Mouse (Mus musculus) G1E (cell line): ENCODE measurements around the gene Abcf2. TPM values are rescaled to one million over a fixed set of nuclear protein-coding genes. Genes with fewer than 3 reads are reported as not detected.

Experiments used
- ATAC-seq: 2 replicates; pipeline ENCODE4 v1.8.0; 2016; ENCODE audit warnings: mild to moderate bottlenecking; ENCODE audit not compliant: insufficient number of reproducible peaks, poor library complexity, low FRiP score, severe bottlenecking; ENCODE audit errors: extremely low read depth
- DNase-seq: peaks from one replicate; pipeline ENCODE4 v3.0.0; 2012; ENCODE audit warnings: low spot score
- H3K27me3 ChIP-seq: 2 replicates; pipeline ENCODE4 v1.6.1; 2012; ENCODE audit warnings: mild to moderate bottlenecking, low read length, inconsistent platforms; ENCODE audit not compliant: insufficient read depth
- H3K36me3 ChIP-seq: replicated peaks from 2 replicates; pipeline ENCODE3; 2012; ENCODE audit warnings: mild to moderate bottlenecking, inconsistent platforms
- H3K4me1 ChIP-seq: 2 replicates; pipeline ENCODE4 v1.6.1; 2012; ENCODE audit warnings: low read depth, low read length, inconsistent platforms, mixed read lengths; ENCODE audit not compliant: insufficient read depth
- H3K4me3 ChIP-seq: 2 replicates; pipeline ENCODE4 v1.5.1; 2012; ENCODE audit warnings: low read depth, mild to moderate bottlenecking, inconsistent platforms, low read length, moderate library complexity, mixed read lengths
- H3K9me3 ChIP-seq: replicated peaks from 2 replicates; pipeline ENCODE4 v1.6.1; 2012; ENCODE audit warnings: inconsistent platforms
- CTCF ChIP-seq: IDR thresholded peaks from 2 replicates; pipeline ENCODE4 v1.5.1; 2012; ENCODE audit warnings: low read depth, low read length, inconsistent platforms, mixed read lengths
- GATA1 ChIP-seq: IDR thresholded peaks from 2 replicates; pipeline ENCODE4 v1.6.1; 2012; ENCODE audit warnings: borderline replicate concordance, low read length, inconsistent platforms, mixed read lengths
- GATA2 ChIP-seq: IDR thresholded peaks from 2 replicates; pipeline ENCODE4 v1.6.1; 2012; ENCODE audit warnings: low read depth, low read length, inconsistent platforms, borderline replicate concordance
- POLR2AphosphoS5 ChIP-seq: IDR thresholded peaks from 2 replicates; pipeline ENCODE4 v1.6.1; 2012; ENCODE audit warnings: low read depth, low read length, inconsistent platforms; ENCODE audit not compliant: insufficient replicate concordance
- TAL1 ChIP-seq: conservative IDR thresholded peaks from 2 replicates; pipeline ENCODE4 v1.6.1; 2012; ENCODE audit warnings: low read depth, low read length, inconsistent platforms, mixed read lengths
- polyA plus RNA-seq: library from polyadenylated mRNA; stranded (reverse); fragments of >175 nt; gene quantifications from 2 replicates; pipeline ENCODE4 v1.2.3, GENCODE M21; 2012
- total RNA-seq, 2 experiments: library from RNA; stranded (forward) in 1 of 2; stranded (reverse) in 1 of 2; fragments of 200-1000 nt in 1 of 2; fragments of >200 nt in 1 of 2; fragmentation: Nextera tagmentation in 1 of 2; gene quantifications; 2 replicates each; pipeline ENCODE4 v1.2.3; 2014 to 2017

The Abcf2 gene
- total and polyA plus RNA-seq, 3 experiments = 58.8 to 89.5 (median 81.4) TPM

GRCm38 (mm10) chr5:24620626-24621025, 43.4 kb upstream of the Abcf2 start:
- Histone ChIP-seq H3K27me3 (peaks cover 39% of the 10 kb centered on the region), H3K4me3 (no peak overlapping the region), H3K4me1 (no peaks in the 10 kb centered on the region; the same call in 1 of the 2 replicates), H3K9me3 (no peaks in the 10 kb centered on the region), H3K36me3 (no peaks in the 10 kb centered on the region)
- DNase-seq (no peak), ATAC-seq (no peak)
- TF ChIP-seq TAL1 = no peak
- TF ChIP-seq GATA2 = no peak
- TF ChIP-seq CTCF = no peak
- TF ChIP-seq GATA1 = no peak
- no peak for TF ChIP-seq POLR2AphosphoS5

- TF ChIP-seq POLR2AphosphoS5 (no peak), GATA2 (no peak), GATA1 (no peak), CTCF (no peak), TAL1 (no peak)
- H3K36me3 ChIP-seq = no peaks in the 10 kb centered on the region
- no peak for ATAC-seq
- H3K4me1 ChIP-seq = no peaks in the 10 kb centered on the region; the same call in 1 of the 2 replicates
- no peak for DNase-seq
- H3K27me3 ChIP-seq = peaks cover 40% of the 10 kb centered on the region
- H3K4me3 ChIP-seq = no peak overlapping the region
- no peaks in the 10 kb centered on the region for H3K9me3 ChIP-seq
Measured at GRCm38 (mm10) chr5:24620116-24620515, 42.8 kb upstream of the Abcf2 start.

GRCm38 (mm10) chr5:24618921-24619320, 41.7 kb upstream of the Abcf2 start:
- Histone ChIP-seq H3K4me1 (no peaks in the 10 kb centered on the region; the same call in 1 of the 2 replicates), H3K36me3 (no peaks in the 10 kb centered on the region), H3K27me3 (peaks cover 31% of the 10 kb centered on the region), H3K4me3 (no peak overlapping the region), H3K9me3 (no peaks in the 10 kb centered on the region)
- TF ChIP-seq CTCF = no peak
- no peak for TF ChIP-seq GATA2
- no peak for TF ChIP-seq GATA1
- ATAC-seq (no peak), DNase-seq (no peak)

GRCm38 (mm10) chr5:24615097-24615496, 37.8 kb upstream of the Abcf2 start:
- DNase-seq (no peak), ATAC-seq (no peak)
- H3K4me1 ChIP-seq = no peaks in the 10 kb centered on the region
- no peak for TF ChIP-seq GATA1
- TF ChIP-seq CTCF = no peak
- no peak for TF ChIP-seq TAL1
- TF ChIP-seq POLR2AphosphoS5 = no peak
- no peak for TF ChIP-seq GATA2
- H3K9me3 ChIP-seq = no peaks in the 10 kb centered on the region
- peaks cover 18% of the 10 kb centered on the region for H3K27me3 ChIP-seq
- no peaks in the 10 kb centered on the region for H3K36me3 ChIP-seq
- no peak overlapping the region for H3K4me3 ChIP-seq

- no peak for TF ChIP-seq GATA1
- no peak for TF ChIP-seq CTCF
- no peak for TF ChIP-seq GATA2
- no peak for TF ChIP-seq POLR2AphosphoS5
- Histone ChIP-seq H3K4me3 (no peak overlapping the region), H3K36me3 (no peaks in the 10 kb centered on the region), H3K9me3 (no peaks in the 10 kb centered on the region), H3K4me1 (no peaks in the 10 kb centered on the region), H3K27me3 (peaks cover 21% of the 10 kb centered on the region)
- ATAC-seq (no peak), DNase-seq (no peak)
Measured at GRCm38 (mm10) chr5:24612302-24612649, 35.0 kb upstream of the Abcf2 start.

- Histone ChIP-seq H3K9me3 (no peaks in the 10 kb centered on the region), H3K4me3 (no peak overlapping the region), H3K27me3 (peaks cover 20% of the 10 kb centered on the region; the same call in 1 of the 2 replicates), H3K36me3 (no peaks in the 10 kb centered on the region), H3K4me1 (no peaks in the 10 kb centered on the region)
- TF ChIP-seq GATA1 (no peak), TAL1 (no peak), CTCF (no peak), POLR2AphosphoS5 (no peak), GATA2 (no peak)
- DNase-seq (no peak), ATAC-seq (no peak)
Measured at GRCm38 (mm10) chr5:24611366-24612301, 34.4 kb upstream of the Abcf2 start.

- no peaks in the 10 kb centered on the region for H3K4me1 ChIP-seq
- no peak overlapping the region for H3K4me3 ChIP-seq
- peaks cover 27% of the 10 kb centered on the region; the same call in 1 of the 2 replicates for H3K27me3 ChIP-seq
- ATAC-seq (no peak), DNase-seq (no peak)
- H3K36me3 ChIP-seq = no peaks in the 10 kb centered on the region
- TF ChIP-seq GATA2 (no peak), TAL1 (no peak), CTCF (no peak), GATA1 (no peak), POLR2AphosphoS5 (no peak)
- no peaks in the 10 kb centered on the region for H3K9me3 ChIP-seq
Measured at GRCm38 (mm10) chr5:24609388-24609787, 32.1 kb upstream of the Abcf2 start.
